Mouse (Mus musculus) kidney, adult 18-20 months (tissue): ENCODE measurements around the gene Alk.

ENCODE experiments used
- DNase-seq: peaks from one replicate; pipeline ENCODE4 v3.0.0; 2021

Gene Alk

DNA sequence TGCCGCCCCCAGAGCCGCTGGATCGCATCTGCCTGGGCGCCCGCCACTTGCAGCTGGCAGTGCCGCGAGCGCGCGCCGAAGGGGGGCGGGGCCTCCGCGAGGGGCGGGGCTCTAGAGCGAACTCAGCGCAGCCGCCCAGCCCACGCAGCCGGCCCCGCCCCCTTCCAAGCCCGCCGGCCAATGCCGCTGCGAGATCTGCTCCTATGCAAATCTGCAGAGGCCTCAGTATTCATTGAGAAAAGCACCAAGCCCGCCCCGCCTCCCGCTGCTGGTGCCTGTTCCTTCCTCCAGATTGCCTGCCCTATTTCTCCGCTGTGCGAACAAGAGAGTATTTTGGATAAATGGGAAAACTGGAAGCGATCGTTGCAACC, at the start of gene Alk:
Gene Alk (minus strand): TSS at position 18 of the 371 bp plus-strand sequence.
- DNase-seq = peak; percentile 80

DNA sequence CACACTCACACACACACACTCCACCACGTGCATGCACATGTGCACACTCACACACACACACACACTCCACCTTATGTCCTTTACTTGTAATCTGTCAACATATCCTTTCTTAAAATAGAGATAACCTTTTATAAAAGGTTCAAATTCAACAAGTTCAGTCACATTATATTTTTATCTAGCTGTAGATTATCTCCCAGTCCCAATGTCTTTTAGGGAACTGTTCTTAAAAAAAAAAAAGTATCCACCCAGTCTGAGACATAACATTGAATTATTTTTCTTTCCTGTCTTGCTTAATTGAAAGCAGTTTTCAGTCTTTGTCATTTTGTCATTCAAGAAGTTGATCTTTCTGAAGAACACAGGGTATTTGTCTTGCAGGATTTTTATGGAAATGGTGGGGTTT, 48.4 kb upstream of the Alk start:
- DNase-seq = no peak

DNA sequence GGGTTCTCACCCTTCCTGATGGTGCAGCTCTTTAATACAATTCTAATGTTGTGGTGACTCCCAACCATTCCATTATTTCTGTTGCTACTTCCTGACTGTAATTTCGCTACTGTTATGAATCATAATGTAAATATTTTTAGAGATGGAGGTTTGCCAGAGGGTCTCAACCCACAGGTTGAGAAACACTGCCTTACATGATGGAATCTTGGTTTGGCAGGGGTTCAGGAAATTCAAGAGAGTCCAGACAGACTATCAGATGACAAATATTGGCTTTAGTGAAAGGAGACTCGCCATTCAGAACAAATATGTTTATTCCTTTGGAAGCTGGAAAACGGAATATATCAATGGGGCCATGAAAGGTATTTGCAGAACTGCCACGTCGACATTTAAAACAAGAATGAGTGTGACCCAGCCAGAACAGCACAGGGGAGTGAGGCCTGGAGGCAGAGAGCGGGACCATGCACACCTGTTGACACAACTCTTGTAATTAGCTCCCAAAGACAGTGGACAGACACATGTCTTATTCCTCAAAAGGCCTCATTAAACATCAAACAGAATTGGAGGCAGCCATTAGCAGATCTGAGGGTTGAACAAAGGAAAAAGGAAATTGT, 44.3 kb upstream of the Alk start:
- no peak for DNase-seq

DNA sequence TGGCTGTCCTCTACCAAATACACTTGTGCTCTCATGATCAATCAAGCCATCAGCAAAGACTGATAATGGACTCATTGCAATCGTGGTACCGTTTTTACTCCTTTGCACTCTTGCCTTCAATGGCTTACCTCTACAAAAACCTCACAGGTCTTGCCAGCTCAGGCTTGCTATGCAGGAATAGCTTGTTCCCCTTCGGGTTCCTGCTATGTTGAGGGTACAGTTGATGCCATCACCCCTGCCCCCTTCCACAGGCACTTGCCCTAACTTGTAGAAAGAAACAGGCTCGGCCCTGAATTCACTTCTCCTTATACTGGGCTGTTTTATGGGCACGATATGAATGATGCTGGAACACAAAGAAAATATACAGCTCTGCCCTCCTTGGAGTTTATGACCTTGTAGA, 41.7 kb upstream of the Alk start:
- no peak for DNase-seq

DNA sequence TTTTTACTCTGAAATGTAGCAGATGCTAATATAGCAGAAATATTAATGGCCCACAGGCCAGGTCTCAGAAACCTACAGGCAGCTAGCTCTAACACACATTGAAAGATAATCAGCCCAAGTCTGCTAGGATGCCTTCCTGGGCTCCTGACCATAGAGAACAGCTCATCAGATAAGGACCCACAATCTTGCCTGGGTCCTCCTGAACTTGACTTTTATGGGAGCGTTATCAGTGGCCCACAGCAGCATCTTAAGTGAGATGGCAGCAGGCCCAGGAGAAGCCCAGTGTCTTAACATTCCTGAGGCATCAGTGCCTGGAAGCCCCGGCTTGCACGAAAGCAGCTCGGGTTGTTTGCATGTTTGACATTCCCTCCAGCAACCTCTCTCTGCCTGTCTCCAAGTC, 35.7 kb upstream of the Alk start:
- DNase-seq = no peak

DNA sequence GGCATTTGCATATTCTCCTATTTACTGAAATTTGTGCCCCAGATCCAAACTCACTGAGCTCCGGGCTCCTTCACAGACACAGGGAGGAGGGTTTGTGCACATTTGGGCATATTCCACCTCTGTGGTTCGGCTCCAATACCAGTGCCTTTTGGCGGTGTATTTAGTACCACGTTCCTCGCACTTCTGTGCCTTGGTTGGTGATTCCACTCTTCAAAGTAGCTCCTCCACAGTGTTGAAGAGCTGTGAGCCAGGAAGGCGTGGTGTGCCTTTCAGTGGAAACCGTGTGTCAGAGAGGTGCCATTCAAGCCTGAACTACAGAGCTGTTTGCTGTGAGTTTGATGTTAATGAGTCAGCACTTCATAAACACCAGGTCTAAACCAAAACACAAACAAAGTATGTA, 35.0 kb upstream of the Alk start:
- DNase-seq = no peak

DNA sequence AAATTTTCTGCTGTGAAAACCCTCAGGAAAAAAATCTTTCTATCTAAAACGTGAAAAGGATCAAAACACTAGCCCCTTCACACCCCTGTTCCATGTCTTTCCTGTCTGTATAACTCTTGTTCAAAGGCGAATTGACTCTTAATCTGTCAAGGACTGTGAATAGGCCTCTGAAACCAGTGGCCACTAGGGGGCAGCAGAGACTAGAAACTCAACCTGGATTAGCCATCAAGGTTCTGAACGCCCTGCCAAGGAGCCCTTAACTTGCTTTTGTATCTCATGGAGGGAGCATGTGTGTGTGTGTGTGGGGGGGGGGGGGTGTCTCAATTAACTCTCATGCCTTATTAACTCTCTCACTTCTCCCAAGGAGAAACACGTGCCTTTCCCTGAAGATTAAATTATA, 1.8 kb upstream of the Alk start:
- DNase-seq = peak; percentile 83

DNA sequence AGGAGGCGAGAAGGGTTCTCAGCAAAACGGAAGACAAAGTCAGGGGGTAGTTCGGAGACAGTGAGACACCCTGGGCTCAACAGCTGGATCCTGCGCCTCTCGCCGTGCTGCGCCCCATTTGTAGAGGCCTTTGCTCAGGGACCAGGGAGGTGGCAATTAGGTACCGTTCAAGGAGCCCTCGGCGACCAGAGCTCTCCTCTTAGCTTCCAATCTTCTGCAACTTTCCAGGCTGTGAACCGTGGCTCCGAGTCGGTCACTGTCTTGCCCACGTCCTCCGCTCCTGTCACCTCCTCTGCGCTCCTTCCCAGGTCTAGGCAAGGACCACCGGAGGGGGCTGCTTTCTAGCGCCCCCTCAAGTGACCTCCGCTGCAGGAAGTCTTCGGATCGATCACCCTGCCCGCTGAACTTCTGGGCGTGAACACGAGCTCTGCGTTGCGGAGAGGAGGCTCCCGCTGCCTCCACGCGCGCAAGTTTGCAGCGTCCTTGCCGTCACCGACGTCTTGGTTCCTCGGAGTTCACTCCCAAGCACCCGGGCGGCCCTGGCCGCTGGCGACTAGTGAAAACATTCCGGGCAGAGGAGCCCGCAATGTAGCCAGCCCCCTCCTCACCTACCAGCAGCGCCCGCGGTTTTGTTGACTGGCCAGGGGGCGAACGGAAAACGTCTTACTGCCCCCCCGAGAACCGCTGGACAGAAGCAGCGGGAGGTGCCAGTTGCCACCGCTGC, 379 bp downstream of the Alk start:
- DNase-seq = peak; percentile 4

DNA sequence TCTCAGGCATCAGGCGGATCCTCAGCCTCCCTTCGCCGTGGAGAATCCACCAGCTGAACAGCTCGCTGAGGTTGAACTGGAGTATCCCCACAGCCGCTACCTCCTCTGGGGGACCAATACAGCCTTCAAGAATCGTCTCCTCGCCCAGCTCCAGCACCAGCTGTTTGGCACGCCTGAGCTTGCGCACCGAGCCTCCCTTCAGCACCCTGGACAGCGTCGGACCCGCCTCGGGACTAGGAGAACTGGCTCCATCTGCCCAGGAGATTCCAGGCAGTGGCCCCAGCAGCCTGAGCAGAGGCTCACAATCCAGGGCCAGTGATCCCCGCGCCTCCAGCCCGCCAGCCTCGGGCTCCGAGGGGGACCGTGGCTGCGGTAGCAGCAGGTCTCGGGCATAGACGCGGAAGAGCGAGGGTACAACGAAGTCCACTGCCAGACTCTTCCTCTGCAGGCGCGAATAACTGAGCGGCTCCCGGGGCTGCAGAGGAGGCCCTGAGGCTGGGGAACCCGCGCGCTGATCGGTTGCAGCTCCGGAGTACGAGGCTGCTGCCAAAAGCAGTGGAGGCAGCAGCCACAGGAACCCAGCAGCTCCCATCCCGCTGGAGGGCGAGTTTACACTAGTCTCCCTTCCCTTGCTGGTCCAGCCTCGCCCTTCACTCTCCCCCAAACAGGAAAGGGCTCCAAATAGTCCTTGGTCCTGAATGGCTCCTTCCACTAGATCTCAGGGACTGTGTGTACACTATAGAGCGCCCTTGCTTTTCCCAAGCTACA, 1.1 kb downstream of the Alk start:
- DNase-seq = peak; percentile 79

DNA sequence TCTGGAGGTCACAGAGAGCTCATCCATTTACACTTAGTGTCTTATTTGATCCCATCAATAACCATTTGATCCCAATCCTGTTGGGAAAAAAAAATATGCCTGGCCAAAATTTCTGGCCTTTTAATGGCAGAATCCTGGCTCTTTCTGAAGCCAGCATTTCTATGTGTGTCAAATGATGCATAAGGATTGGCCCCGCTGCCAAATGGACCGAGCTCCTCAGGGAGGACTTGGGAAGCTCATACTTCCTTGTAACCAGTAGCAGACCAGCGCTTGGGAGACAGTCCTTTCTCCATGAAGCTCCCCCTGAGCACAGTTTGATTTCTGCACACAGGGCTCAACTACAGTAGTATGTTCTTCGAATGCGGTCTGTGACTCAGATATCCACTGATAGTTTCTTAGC, 3.6 kb downstream of the Alk start:
- no peak for DNase-seq

DNA sequence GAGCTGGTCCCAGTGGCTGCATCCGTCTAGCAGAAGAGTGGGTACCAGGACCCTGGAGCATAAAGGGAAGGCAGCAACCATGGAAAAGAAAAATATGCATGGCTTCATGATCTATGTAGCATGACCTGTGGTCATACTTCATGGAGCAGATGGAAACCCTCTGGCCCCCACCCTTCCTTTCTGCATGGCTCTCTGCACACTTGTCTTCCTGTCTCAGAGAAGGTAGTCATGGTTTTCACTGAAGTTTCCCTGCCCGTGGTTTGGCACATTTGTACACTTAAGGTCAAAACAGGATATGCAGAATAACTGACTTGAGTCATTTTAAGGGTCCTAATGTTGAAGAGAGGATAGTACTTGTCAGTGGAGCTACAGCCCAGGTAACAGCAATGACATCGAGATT, 16.8 kb downstream of the Alk start:
- DNase-seq = no peak

DNA sequence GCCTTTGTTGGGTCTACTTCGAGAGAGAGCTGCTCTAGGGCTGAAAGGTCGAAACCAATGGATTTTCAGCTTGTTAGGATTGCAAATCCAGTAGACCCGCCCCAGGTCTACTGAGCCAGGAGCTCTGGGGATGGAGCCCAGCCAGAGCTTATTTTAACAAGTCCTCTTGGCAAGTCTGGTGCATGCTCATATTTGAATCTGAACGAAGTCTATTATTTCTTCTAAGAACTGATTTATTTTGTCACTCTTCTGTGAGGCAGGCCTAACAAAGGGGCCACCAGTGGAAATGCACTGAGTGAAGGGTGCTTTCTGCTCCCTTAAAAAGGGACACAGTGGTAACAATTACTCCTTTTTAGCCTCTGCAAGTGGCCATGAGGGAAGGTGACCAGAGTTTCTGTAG, 24.3 kb downstream of the Alk start:
- DNase-seq = no peak

DNA sequence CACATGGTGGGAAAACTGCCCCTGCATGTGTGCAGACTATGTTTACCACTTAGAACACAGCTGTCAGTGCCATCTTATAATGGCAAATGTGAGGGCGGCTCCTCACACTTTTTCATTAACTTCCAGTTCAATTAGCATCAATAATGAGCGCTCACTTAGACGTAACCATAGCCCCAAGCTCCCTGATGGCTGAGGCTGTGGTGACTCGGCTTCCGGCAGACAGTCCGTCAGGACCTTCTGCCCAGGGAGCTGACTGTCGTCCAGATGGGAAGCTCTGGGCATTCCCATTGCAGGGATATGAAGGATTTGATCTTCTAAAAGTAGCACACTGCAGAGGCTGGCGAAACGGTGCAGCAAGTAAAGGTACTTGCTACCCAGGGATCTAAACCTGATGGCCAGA, 25.1 kb downstream of the Alk start:
- no peak for DNase-seq

DNA sequence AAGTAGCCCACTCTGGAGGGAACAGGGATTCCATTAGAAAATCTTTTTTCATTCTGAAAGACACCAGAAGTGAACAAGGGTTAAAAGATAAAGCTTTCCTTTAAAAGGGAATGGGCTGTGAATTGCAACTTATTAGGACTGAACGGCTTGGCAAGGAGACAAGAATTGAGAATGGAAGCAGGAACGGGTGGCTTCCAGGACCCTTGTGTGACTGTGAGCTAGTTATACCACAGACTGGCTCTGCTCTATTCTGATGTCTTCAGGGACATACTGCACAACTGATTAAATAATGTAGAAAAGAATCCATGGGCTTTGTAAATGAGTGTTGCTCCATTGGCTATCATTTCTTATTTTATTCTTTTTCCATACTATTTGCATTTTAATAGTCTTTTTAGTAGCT, 33.0 kb downstream of the Alk start:
- no peak for DNase-seq

DNA sequence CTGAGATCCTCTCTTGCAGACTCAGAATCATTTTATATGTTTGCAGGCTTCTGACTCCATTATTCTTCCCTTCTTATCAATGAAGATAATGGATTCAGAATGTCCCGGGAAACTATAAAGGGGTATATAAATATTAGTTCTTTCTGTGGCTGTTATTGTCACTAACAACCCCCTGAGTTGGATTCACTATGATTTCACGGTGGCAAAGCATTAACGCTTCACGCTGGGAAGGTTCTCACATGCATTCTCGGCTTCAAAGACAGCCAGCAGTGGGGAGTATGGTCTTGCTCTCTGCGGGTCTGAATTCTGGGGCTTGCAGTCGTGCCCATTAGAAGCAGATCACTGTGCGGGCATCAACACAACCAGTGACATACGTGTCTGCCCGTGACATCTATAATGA, 34.9 kb downstream of the Alk start:
- no peak for DNase-seq

DNA sequence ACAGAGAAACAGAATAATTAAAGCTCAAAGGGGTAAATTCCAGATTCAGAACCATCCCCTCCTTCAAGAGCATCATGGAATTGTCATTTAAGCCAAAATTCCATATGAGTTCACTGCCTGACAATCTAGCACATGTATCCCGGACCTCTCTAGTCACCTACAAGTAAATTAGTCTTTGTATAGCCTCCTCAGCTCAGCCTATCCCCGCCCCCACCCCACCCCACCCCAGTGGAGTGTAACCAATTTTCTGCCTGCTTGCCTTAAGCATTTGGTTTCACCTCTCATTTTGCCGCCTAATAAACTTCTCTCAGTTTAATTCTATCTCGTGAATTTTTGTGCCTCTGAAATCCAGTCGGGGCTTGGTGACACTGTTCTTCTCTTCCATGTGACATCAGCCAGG, 41.0 kb downstream of the Alk start:
- DNase-seq = no peak

DNA sequence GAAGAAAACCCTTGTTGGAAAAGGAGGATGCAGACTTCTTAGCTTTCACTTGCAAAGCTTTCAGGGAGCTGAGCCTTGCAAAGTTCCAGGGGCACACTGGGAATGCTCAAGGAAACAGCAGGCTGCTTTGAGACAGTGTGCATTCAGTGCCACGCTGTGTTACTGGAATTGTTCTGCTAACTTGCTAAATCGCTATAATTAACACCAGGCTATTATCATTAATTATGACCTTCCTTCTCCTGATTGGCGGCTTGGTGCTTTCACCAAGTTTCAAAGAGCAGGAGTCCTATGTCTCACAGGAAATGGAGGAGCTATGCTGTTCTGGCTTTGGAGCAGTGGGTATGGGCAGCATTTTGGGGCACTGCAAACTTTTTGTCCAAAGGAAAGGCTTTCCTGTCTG, 43.0 kb downstream of the Alk start:
- DNase-seq = no peak

DNA sequence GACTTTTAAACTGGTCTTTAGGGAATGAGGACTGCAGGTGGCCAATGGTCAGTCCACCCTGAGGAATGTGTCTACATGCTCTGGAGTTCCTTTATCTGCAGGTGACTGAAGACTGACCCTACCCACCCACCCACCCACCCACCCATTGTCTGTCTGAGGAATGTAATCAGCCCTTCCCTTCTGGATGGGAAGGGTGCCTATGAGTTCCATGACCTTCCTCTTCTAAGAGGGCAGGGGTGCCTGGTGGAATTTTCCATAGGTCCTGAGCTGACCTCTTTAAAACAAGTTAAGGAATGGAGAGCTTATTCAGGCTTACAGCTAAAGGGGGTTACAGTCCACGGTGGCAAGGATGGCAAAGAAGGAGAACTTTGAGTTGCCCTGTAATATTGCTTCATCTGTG, 43.7 kb downstream of the Alk start:
- no peak for DNase-seq

DNA sequence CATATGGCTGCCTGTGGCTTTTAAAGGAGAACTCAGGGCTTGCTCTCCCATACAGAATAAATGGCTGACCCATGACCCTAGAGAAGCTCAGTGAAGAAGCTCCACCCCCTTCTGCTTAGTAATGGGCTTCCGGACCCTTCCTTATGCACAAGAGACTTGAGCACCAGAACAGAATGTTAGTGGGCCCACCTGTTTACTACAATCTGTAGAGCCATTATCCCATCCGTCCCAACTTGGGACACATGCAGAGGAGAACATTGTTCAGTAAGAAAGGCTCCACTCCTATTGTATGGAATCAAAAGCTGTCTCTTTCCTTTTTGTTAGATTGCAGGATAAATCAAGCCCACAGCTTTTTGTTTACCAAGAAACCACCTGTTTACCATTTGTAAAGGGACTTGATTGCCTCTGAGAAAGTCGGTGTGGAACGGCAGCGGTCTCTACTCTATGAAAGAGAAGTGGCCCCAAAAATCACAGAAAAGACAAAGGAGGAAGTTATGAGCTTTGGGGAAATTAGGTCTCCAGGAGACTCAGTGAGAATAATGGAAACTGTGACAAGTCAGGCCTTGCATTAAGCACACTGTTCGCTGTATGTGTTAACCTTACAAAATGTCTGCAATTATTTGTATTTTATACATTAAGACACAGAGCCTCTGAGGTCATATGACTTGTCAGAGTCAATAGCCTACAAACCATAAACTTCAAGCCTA, 47.2 kb downstream of the Alk start:
- DNase-seq = no peak

DNA sequence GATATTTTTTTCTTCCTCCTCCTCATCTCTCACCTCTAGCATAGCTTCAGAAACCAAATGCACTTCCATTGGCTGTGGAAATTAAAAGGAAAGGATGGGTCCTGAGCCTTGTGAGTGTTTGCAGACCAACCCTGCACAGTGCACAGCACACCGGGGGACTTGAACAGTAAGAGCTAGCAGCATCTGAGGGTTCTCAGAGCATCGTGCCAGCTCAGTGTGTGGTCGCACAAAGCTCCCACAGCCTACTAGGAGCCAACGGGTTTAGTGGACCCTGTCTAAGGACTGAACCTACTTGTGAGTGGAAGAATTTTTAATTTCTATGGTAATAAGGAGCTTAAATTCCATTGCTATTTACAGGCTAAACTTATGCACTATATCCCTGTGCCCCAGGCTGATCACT, 58.2 kb downstream of the Alk start:
- DNase-seq = no peak

DNA sequence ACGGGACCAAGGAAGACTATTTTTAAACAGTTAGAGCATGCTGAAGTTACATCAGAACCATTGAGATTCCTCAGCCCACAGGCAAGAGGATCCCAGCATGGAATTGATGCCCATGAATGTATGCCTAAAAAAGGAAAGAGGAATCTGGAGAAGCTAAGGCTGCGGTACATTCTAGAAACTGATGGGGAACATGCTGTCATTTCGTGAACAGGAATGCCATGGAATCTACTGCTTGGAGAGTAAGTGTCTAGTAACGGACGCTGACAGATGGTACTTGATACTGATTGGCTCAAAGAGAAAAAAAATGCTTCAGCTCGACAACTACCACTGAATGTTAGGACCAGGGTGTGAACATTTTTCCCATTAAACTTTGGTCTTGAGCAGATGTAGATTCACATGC, 69.1 kb downstream of the Alk start:
- DNase-seq = no peak

DNA sequence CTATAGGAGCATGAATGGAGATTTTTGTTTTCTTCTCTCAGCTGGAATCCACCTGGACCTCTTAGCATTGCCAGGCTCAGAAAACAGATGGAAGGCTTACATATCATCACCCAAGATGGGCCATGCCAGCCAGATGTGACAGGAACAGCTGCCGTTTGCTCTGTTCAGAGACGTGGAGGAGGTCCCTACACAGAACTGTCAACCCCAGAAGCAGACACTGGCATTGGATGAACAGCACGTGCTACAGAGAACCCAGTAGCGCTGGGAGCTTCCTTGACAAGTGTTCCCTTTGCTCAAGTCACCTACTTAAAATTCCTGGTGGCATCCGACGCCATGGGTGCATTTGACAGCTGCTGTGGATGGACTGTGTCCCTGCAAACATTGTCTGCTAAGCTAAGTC, 72.2 kb downstream of the Alk start:
- DNase-seq = no peak

DNA sequence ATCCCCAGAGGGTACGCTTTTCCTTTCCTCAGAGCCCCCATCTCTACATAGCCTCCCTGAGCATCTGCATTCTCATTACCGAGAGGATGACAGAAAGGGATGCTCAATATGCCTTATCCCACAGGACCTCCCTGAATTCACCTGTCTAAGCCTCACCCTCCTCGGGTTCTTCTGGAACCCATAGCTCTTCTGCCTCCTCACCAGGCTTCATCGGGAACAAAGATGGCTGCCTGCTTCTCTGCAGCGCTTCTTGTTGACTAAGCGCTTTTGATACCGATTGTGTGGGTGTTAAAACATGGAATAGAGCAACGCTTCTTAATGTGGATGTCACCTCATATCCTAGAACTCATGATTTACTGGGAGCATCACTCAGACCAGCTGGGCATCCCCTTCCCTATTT, 75.9 kb downstream of the Alk start:
- no peak for DNase-seq

DNA sequence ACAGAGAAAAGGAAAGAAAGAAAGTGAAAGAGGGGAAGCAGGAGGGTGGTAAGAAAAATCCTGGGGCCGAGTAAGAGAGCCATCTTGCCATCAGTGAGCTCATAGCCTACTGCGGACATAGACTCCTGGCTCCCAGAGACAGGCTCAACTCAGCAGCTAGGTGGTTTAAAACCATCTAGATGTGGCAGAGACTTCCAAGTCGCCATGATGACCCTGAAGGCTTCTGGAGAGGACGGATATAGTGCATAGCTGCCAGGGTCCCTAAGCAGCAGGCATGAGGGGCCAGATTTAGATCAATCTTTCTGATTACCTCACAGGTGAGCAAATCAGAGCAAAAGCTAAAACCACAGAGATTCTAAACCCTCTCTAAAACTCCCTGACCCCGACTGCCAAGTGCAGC, 76.9 kb downstream of the Alk start:
- DNase-seq = no peak
